Mouse (Mus musculus) forebrain, embryonic 13.5 days (tissue): ENCODE data around the gene Ngfr. TPM values are rescaled to one million over a fixed set of nuclear protein-coding genes. Genes with fewer than 3 reads are reported as not detected.
A peak's percentile ranks its signal among the peaks of the same experiment; 100 is the strongest.

ENCODE experiments used
- ATAC-seq: fragments of 200-750 bp; cut with Nextera tagmentation; 2 replicates; pipeline ENCODE4 v1.8.0; 2017
- H3K27ac ChIP-seq: fragments of 300-500 bp; sonication (generic); 2 replicates; pipeline ENCODE4 v1.5.1; 2015; ENCODE audit warnings: inconsistent platforms, mild to moderate bottlenecking, moderate library complexity
- H3K27me3 ChIP-seq: fragments of 300-500 bp; sonication (generic); 2 replicates; pipeline ENCODE4 v1.6.1; 2015; ENCODE audit warnings: mild to moderate bottlenecking, inconsistent platforms
- H3K36me3 ChIP-seq: fragments of 300-500 bp; sonication (generic); 2 replicates; pipeline ENCODE4 v1.6.1; 2015; ENCODE audit warnings: mild to moderate bottlenecking, inconsistent platforms; ENCODE audit not compliant: poor library complexity, severe bottlenecking
- H3K4me1 ChIP-seq: fragments of 300-500 bp; sonication (generic); 2 replicates; pipeline ENCODE4 v1.6.1; 2015; ENCODE audit warnings: inconsistent platforms
- H3K4me2 ChIP-seq: fragments of 300-500 bp; sonication (generic); 2 replicates; pipeline ENCODE4 v1.6.1; 2015; ENCODE audit warnings: inconsistent platforms, mild to moderate bottlenecking, moderate library complexity
- H3K4me3 ChIP-seq: fragments of 300-500 bp; sonication (generic); 2 replicates; pipeline ENCODE4 v1.5.1; 2015; ENCODE audit warnings: mild to moderate bottlenecking, inconsistent platforms
- H3K9ac ChIP-seq: fragments of 300-500 bp; sonication (generic); 2 replicates; pipeline ENCODE4 v1.6.1; 2015; ENCODE audit warnings: mild to moderate bottlenecking, inconsistent platforms
- H3K9me3 ChIP-seq: fragments of 300-500 bp; sonication (generic); replicated peaks from 2 replicates; pipeline ENCODE4 v1.6.1; 2016; ENCODE audit warnings: inconsistent platforms
- WGBS: fragments of 180-500 bp; shearing (Covaris S2); methylation state at CpG from one replicate; pipeline ENCODE4 v1.1.7; 2015; 5-methylcytosine and 5-hydroxymethylcytosine counted together
- polyA plus RNA-seq: library from polyadenylated mRNA; unstranded; fragments of >200 nt; fragmentation: Nextera tagmentation; extraction: Ambion mirVana; gene quantifications from 2 replicates; pipeline ENCODE4 v1.2.1, GENCODE M21; 2015

Gene Ngfr
- polyA plus RNA-seq = 6.3 and 7.5 TPM in 2 replicates

DNA sequence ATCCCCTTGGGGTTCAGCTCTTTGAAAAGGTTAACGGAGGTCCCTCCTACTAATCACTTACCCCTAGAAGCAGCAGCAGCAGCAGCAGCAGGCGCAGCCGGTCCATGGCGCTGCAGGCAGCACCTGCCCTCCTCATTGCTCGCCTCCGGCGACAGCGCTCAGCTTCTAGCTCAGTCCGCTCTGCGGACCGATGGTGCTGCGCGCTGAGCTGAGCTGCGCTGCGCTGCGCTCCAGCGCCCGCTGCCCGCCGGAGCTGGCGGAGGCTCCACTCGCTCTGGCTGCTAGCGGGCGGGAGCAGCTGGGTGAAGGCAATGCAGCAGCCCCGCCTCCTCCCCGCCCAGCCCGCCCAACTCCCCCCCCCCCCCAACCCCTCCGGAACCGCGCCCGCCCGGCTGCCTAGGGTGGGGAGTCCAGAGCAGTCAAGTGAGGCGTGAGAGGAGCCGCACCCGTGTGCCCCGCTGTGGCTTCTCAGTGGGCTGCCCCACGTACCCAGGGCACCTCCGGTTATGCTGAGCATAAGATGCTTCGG lies at the start of gene Ngfr:
Gene Ngfr (minus strand): TSS at position 313 of the 529 bp plus-strand sequence.
- H3K9ac ChIP-seq = peak within 1 kb of the TSS; percentile 66
- peak within 1 kb of the TSS; percentile 83 for H3K4me2 ChIP-seq
- no peaks in the 10 kb centered on the region for H3K36me3 ChIP-seq
- H3K9me3 ChIP-seq = no peaks in the 10 kb centered on the region
- ATAC-seq = peak; percentile 86
- WGBS = under 1% methylated on average over 30 of the region's 39 CpGs
- H3K4me1 ChIP-seq = peaks cover 25% of the 10 kb centered on the region
- H3K27me3 ChIP-seq = peaks cover 95% of the 10 kb centered on the region
- H3K27ac ChIP-seq = peak within 1 kb of the TSS; percentile 55; the same call in 1 of the 2 replicates
- peak within 1 kb of the TSS; percentile 40 for H3K4me3 ChIP-seq

GRCm38 (mm10) chr11:95635030-95635429 lies 47.5 kb upstream of the Ngfr start:
- no peaks in the 10 kb centered on the region for H3K9me3 ChIP-seq
- H3K27me3 ChIP-seq = peaks cover 17% of the 10 kb centered on the region; the same call in 1 of the 2 replicates
- ATAC-seq = no peak
- no peak overlapping the region for H3K4me3 ChIP-seq
- H3K27ac ChIP-seq = no peak overlapping the region; the same call in 1 of the 2 replicates
- H3K4me1 ChIP-seq = peaks cover 9% of the 10 kb centered on the region
- no peaks in the 10 kb centered on the region for H3K36me3 ChIP-seq
- H3K4me2 ChIP-seq = no peak overlapping the region
- no peak overlapping the region for H3K9ac ChIP-seq
- 30% methylated on average over 2 of the region's 2 CpGs for WGBS

DNA sequence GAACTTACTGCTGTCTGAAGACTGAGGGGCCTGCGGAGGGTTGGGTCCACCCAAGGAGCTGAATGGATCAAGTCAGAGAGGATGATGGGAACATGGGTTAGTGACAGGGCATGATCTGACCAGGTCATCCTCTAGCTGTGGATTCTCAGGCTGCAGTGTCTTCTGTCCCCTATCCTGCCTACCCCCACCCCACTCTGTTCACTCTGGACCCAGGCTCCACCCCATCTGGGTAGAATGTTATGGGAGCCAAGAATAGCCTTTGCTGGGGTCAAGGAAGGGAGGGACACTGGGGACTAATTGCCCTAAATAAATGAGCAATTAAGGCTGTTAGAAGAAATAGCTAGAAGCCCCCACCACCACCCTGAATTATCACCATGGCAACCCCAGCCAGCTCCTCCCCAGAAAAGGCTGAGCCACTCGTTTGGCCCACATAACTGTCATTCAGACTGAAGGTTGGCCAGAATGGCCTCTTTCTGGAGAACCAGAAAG lies 46.0 kb upstream of the Ngfr start:
- 54% methylated on average over 2 of the region's 2 CpGs for WGBS
- peaks cover 9% of the 10 kb centered on the region for H3K4me1 ChIP-seq
- 0 out of 2 replicates have a peak, but pooled peaks cover 13% of the 10 kb centered on the region for H3K27me3 ChIP-seq
- no peak for ATAC-seq
- no peak overlapping the region for H3K4me3 ChIP-seq
- no peak overlapping the region for H3K4me2 ChIP-seq
- H3K9me3 ChIP-seq = no peaks in the 10 kb centered on the region
- H3K27ac ChIP-seq = no peak overlapping the region
- no peaks in the 10 kb centered on the region for H3K36me3 ChIP-seq
- H3K9ac ChIP-seq = no peak overlapping the region

GRCm38 (mm10) chr11:95632474-95632873 lies 44.9 kb upstream of the Ngfr start:
- Histone ChIP-seq H3K27ac (no peak overlapping the region), H3K4me1 (peaks cover 9% of the 10 kb centered on the region), H3K4me2 (no peak overlapping the region), H3K27me3 (peaks cover 15% of the 10 kb centered on the region; the same call in 1 of the 2 replicates), H3K4me3 (no peak overlapping the region), H3K36me3 (no peaks in the 10 kb centered on the region), H3K9me3 (no peaks in the 10 kb centered on the region), H3K9ac (no peak overlapping the region)
- no peak for ATAC-seq
- WGBS = 46% methylated on average over 6 of the region's 6 CpGs

- H3K27ac ChIP-seq = no peak overlapping the region
- 82% methylated on average over 4 of the region's 4 CpGs for WGBS
- H3K4me1 ChIP-seq = peaks cover 9% of the 10 kb centered on the region
- H3K4me3 ChIP-seq = no peak overlapping the region
- H3K9me3 ChIP-seq = no peaks in the 10 kb centered on the region
- ATAC-seq = no peak
- H3K36me3 ChIP-seq = no peaks in the 10 kb centered on the region
- no peak overlapping the region for H3K4me2 ChIP-seq
- no peak overlapping the region for H3K9ac ChIP-seq
- H3K27me3 ChIP-seq = peaks cover 15% of the 10 kb centered on the region; the same call in 1 of the 2 replicates
Observed at GRCm38 (mm10) chr11:95631301-95631700, 43.8 kb upstream of the Ngfr start.

GRCm38 (mm10) chr11:95630558-95630957 lies 43.0 kb upstream of the Ngfr start:
- no peaks in the 10 kb centered on the region for H3K36me3 ChIP-seq
- WGBS = 88% methylated on average over 6 of the region's 6 CpGs

GRCm38 (mm10) chr11:95622426-95622825 lies 34.9 kb upstream of the Ngfr start:
- Histone ChIP-seq H3K27ac (no peak overlapping the region), H3K4me1 (peaks cover 23% of the 10 kb centered on the region), H3K4me3 (no peak overlapping the region), H3K36me3 (no peaks in the 10 kb centered on the region), H3K27me3 (peaks cover 6% of the 10 kb centered on the region; the same call in 1 of the 2 replicates), H3K9ac (0 out of 2 replicates have a peak overlapping the region, but pooled peaks have one; percentile 18), H3K4me2 (no peak overlapping the region), H3K9me3 (no peaks in the 10 kb centered on the region)
- WGBS = 23% methylated on average over 8 of the region's 8 CpGs
- no peak for ATAC-seq

More at GRCm38 (mm10) chr11:95630558-95630957, 43.0 kb upstream of the Ngfr start:
- Histone ChIP-seq H3K9ac (no peak overlapping the region), H3K4me3 (no peak overlapping the region), H3K27me3 (peaks cover 15% of the 10 kb centered on the region; the same call in 1 of the 2 replicates), H3K9me3 (no peaks in the 10 kb centered on the region), H3K4me1 (peaks cover 9% of the 10 kb centered on the region), H3K4me2 (no peak overlapping the region), H3K27ac (no peak overlapping the region)
- ATAC-seq = no peak

DNA sequence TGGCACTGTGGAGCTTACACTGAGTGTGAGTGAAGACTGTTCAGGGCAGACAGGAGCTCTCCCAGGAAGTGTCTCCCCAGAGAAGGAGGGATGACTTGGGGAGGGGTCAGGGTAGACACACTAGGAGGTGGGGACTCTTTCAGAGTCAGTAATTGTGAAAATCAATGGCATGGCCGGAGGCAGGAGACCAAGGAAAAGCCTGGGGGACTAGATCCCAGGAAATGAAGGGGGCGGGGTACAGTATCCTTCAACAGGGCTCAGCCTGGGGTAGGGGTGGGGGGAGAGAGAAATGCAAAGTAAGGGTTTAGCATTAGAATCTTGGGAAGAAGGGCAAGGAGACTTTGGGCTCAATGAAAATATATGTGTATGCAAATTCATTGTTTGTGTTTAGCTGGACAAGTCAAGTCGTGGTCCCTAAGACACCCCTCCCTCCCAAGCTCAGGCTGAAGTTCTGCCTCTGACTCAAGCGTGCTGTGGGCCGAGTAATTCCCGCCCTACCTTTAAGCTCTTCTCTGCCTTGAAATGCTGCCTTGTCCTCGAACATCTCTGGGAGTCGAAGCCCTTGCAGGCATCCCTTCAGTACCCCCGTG lies 34.1 kb upstream of the Ngfr start:
- Histone ChIP-seq H3K9ac (0 out of 2 replicates have a peak overlapping the region, but pooled peaks have one; percentile 18), H3K27ac (no peak overlapping the region), H3K4me1 (peaks cover 23% of the 10 kb centered on the region), H3K4me3 (no peak overlapping the region), H3K4me2 (no peak overlapping the region), H3K9me3 (no peaks in the 10 kb centered on the region), H3K36me3 (no peaks in the 10 kb centered on the region), H3K27me3 (peaks cover 6% of the 10 kb centered on the region; the same call in 1 of the 2 replicates)
- no peak for ATAC-seq
- 27% methylated on average over 9 of the region's 9 CpGs for WGBS

DNA sequence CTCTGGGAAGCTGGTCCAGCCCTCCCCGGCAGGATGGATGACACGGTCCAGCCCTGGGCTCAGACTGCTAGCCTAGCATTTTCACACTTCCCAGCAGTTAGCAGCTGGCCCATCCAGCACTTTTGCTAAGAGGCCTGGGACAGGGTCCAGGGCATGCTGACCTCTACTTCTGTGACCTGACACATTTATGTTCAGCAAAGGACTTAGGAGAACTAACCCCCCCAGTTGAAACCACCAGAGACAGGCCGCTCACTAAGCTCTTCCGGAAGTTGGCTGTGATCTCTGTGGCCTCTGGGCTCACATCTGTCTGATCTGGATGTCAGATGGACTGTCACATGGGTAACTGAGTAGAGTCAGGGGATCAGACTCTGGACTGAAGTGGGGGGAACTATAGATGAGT lies 33.5 kb upstream of the Ngfr start:
- Histone ChIP-seq H3K4me1 (peaks cover 23% of the 10 kb centered on the region), H3K27ac (no peak overlapping the region), H3K9ac (no peak overlapping the region), H3K36me3 (no peaks in the 10 kb centered on the region), H3K4me2 (no peak overlapping the region), H3K27me3 (peaks cover 6% of the 10 kb centered on the region; the same call in 1 of the 2 replicates), H3K4me3 (no peak overlapping the region), H3K9me3 (no peaks in the 10 kb centered on the region)
- 70% methylated on average over 4 of the region's 4 CpGs for WGBS
- ATAC-seq = no peak

DNA sequence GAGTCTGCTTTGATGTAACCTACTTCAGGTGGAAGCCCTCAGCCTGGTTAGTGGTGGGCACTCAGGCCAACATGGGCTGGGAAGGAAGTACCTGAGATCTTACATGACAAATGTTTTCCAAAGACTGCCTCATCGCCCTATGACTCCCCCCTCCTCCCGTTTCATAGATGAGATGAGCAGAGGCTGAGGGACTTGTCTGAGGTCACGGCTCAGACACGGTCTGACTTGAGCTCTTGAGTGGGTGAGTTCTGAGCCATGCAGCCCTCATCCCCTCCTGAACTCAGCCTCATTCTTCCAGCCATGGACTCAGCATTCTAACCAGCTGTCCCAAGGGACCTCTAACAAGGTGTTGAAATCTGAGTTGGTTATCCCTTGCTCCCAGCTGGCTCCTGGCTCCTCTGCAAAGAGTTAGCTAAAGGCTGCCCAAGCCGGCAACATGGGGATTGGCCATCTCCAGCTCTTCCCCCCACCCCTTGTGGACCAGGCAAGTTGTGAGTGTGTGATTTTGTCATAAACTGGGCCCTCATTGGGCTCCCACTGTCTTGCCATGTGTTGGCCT lies 32.4 kb upstream of the Ngfr start:
- WGBS = 82% methylated on average over 5 of the region's 5 CpGs
- no peak for ATAC-seq
- Histone ChIP-seq H3K4me2 (no peak overlapping the region), H3K4me3 (no peak overlapping the region), H3K27me3 (peaks cover 6% of the 10 kb centered on the region; the same call in 1 of the 2 replicates), H3K9ac (no peak overlapping the region), H3K9me3 (no peaks in the 10 kb centered on the region), H3K4me1 (peaks cover 23% of the 10 kb centered on the region), H3K36me3 (no peaks in the 10 kb centered on the region), H3K27ac (no peak overlapping the region)

DNA sequence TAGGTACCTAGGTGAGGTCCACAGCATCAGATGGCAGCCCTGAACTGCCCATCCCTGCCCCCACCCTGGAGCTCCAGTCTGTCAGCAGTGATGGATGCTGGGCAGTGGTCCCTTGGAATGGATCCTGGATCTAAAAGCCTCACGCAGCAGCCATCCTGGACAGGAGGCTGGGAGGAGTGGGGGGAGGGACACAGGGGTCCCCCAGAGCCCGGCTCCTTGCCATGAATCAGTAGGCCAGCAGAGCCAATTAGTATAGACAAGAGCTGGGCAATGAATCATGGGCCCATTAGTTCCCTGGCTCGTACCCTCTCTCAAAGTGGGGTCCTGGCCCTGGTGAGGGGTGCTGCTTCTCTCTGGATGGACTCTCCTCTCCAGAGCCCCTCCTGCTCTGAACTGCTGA lies 31.5 kb upstream of the Ngfr start:
- Histone ChIP-seq H3K36me3 (no peaks in the 10 kb centered on the region), H3K4me3 (no peak overlapping the region), H3K9me3 (no peaks in the 10 kb centered on the region), H3K27me3 (peaks cover 6% of the 10 kb centered on the region; the same call in 1 of the 2 replicates), H3K4me2 (no peak overlapping the region), H3K9ac (no peak overlapping the region), H3K4me1 (peaks cover 23% of the 10 kb centered on the region), H3K27ac (no peak overlapping the region)
- WGBS = 49% methylated on average over 3 of the region's 3 CpGs
- ATAC-seq = no peak

DNA sequence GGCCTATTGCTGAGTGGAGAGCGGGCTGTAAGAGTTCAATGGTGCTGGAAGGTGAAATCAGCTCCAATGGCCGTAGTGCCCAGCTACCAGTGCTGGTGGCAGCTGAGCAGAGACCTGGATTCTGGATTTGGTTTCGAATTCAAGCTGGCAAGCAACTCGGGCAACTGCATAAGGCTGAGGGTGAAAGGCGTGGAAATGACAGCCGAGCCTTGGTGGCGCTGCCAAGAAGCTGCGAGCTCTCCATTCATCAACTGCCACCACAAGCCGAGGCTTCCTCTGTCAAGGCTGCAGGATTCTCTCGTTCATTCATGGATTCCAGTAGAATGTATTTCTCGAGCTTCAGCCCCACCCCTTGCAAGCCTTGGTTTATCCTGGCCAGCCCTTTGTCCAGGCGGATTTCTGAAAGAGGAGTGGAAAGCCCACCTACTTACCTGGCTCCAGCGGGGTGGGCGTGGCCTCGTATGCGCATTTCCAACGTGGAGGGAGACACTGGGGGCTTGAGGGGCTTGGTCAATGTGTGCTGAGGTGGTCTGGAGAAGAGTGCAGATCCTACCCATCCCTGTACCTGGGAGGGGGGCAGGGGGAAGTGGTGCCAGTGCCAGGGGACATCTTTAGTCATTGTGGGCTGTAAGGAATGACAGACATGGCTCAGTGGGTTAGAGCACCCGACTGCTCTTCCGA lies 30.4 kb upstream of the Ngfr start:
- Histone ChIP-seq H3K9ac (no peak overlapping the region), H3K9me3 (no peaks in the 10 kb centered on the region), H3K36me3 (no peaks in the 10 kb centered on the region), H3K4me1 (peaks cover 23% of the 10 kb centered on the region), H3K27ac (no peak overlapping the region), H3K27me3 (peaks cover 6% of the 10 kb centered on the region; the same call in 1 of the 2 replicates), H3K4me3 (no peak overlapping the region), H3K4me2 (no peak overlapping the region)
- 50% methylated on average over 19 of the region's 19 CpGs for WGBS
- ATAC-seq = no peak
